In genomic region chr13:85430821-85431220, GRCm38 (mm10) we compare ENCODE assay signal across 15 mouse cellular contexts.
DNase-seq lines count a peak whose midpoint lies in the region; TF ChIP-seq lines count a peak whose summit lies in the region.
"Had no signal": no experiment of that assay in that cellular context is flagged by ENCODE, and none has a peak within 500 bp of the region (broad histone marks: within the 10 kb centered on the region; RNA-seq: fewer than 3 reads in every experiment).

No protein-coding gene starts in this region.

- intact Hi-C loops in gastrocnemius, adult 2 months (cut with DNase I): no loop called here

- no peak for DNase-seq in gastrocnemius, adult 2 months
- no peak for DNase-seq in gastrocnemius, adult 8-10 months (ENCODE audit: low spot score in 2 of 2)
- DNase-seq in urinary bladder, postnatal 36 days (ENCODE audit: low spot score in 2 of 2): peak; percentile 22 to 43
- DNase-seq in urinary bladder, adult 2 months (ENCODE audit: low spot score): no peak
- DNase-seq in brain, embryonic 14.5 days (ENCODE audit: low read depth): peak; percentile 32
- DNase-seq in cerebellum, postnatal 25 days: no peak
- DNase-seq in cerebellum, adult 18-20 months: no peak
- no peak for DNase-seq in right cerebral cortex, postnatal 14 days
- DNase-seq: adrenal gland, postnatal 25 days; cerebellum, postnatal 14 days; liver, embryonic 13.5 days; lung, postnatal 10 days had no signal

- H3K27ac ChIP-seq in gastrocnemius, adult 2 months: peak overlapping the region; percentile 63
- H3K27ac ChIP-seq: embryonic facial prominence, embryonic 12.5 days; limb, embryonic 10.5 days; liver, embryonic 13.5 days had no signal

- H3K4me3 ChIP-seq in gastrocnemius, adult 2 months: no peak overlapping the region
- H3K4me3 ChIP-seq: embryonic facial prominence, embryonic 12.5 days; heart, embryonic 12.5 days; limb, embryonic 10.5 days; liver, embryonic 13.5 days had no signal

- no peak for TF ChIP-seq POLR2A in brain, embryonic 14.5 days (IDR thresholded peaks at IDR 0.05; ENCODE audit: borderline replicate concordance, extremely low read depth, insufficient read depth, insufficient read length, poor library complexity, severe bottlenecking)

- TF ChIP-seq CTCF in gastrocnemius, adult 2 months (IDR thresholded peaks at IDR 0.05): no peak
- TF ChIP-seq CTCF in brain, embryonic 14.5 days (IDR thresholded peaks at IDR 0.05; ENCODE audit: borderline replicate concordance, extremely low read depth, insufficient read depth, insufficient read length): no peak

Comparison
In these comparisons a context has a peak if more than half of its experiments do, and no peak if none do; other contexts are left out.
1. DNase-seq: peak in urinary bladder, postnatal 36 days (2 of 2) and brain, embryonic 14.5 days (single experiment); none in gastrocnemius, adult 2 months (single experiment), gastrocnemius, adult 8-10 months (0 of 2), urinary bladder, adult 2 months (single experiment), cerebellum, postnatal 25 days (0 of 2), cerebellum, adult 18-20 months (0 of 2) and right cerebral cortex, postnatal 14 days (single experiment).